Mouse (Mus musculus) ovary, postnatal 14 days (tissue): ENCODE measurements around the gene Dtd2.

ENCODE experiments used
- DNase-seq: peaks from one replicate; pipeline ENCODE4 v3.0.0; 2022; ENCODE audit warnings: low spot score

Gene Dtd2

GRCm38 (mm10) chr12:52005877-52006632 lies at the start of gene Dtd2:
Gene Dtd2 (minus strand): TSS chr12:52006501.
- DNase-seq, result peak; percentile 94

GRCm38 (mm10) chr12:52049324-52049723 lies 43.0 kb upstream of the Dtd2 start:
- DNase-seq, result no peak

DNA sequence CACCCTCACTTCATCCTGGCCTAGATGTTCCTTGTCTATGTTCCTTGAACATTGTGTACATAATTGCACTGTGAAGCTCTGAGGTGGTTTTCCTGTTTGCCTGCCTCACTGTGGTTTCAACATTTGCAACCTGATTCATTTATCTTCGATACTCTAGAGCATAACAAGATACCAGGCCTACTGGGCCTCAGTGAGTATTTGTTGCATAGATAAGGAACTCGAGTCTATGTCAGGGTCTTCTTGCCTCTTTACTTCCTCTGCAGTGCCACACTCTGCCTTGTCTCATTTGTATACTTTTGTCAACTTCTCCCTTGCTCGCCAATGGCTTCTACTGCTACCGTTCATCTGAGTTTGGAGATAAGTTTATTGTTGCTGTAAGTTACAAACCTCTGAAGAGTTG lies 40.1 kb upstream of the Dtd2 start:
- no peak for DNase-seq

DNA sequence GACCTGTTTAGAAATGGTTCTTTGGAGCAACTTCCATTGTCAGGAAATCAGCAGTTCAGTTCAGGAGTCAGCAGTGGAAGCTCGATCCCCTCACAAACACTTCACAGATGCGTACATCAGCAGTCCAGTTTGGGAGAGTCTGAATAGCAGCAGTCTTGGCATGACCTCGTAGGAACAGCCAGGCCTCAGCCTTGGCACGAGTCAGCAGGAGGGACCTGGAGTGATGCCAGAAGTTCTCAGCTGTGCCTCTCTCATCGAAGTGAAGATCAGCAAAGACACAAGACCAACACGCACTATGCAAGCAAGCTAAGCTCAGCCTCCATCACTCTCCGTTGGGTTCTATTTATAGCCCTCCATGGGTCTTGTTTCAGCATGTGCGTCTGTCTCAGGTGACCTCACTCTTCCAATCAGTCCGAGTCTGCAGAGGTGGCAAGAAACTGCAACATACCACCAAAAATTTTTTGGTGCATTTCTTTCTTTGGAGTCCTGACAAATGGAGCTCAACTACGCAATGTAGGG lies 36.6 kb upstream of the Dtd2 start:
- no peak for DNase-seq

DNA sequence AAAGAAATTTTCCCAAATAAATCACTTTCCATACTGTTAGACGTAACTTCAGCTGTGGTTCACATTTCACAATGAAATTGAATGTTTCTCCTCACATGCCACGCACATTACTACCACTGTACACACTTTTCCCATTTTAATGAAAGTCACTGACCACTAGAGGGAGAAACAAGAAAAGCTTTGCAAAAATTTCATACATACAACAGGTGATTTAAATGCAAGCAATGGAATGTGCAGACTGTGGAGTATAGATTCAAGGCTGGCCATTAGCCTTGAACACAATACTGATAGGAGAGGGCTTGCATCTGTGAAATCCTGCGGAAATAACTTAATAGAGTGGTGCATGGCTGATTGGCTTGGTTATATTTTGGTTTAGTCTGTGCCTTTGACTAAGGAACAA lies 32.1 kb upstream of the Dtd2 start:
- no peak for DNase-seq

GRCm38 (mm10) chr12:52034956-52035355 lies 28.7 kb upstream of the Dtd2 start:
- DNase-seq, result no peak

- no peak for DNase-seq
Measured at GRCm38 (mm10) chr12:52032276-52032675, 26.0 kb upstream of the Dtd2 start.

- DNase-seq, result no peak
Measured at GRCm38 (mm10) chr12:52027963-52028362, 21.7 kb upstream of the Dtd2 start, which contains the start of gene Gpr33. Gene Gpr33 (minus strand): TSS chr12:52028063.

- no peak for DNase-seq
Measured at GRCm38 (mm10) chr12:52014494-52015029, 8.3 kb upstream of the Dtd2 start.

DNA sequence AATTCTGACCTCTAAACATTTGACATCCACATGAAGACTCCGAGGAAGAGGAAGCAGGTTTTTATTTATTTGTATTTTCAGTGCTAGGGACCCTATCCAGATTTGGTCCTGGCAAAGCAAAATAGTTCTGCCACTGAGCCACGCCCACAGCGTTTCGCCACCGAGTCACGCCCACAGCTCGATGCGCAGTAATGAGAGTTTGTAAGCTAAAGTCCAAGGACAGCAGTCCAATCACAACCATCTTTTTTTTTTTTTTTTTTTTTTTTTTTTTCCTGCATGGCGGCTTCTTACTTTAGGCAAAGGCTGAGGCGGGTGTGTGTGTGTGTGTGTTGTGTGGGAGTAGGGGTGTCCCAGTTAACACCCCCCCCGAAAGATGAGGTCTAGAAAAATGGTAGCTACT lies 7.7 kb upstream of the Dtd2 start:
- DNase-seq, result no peak

DNA sequence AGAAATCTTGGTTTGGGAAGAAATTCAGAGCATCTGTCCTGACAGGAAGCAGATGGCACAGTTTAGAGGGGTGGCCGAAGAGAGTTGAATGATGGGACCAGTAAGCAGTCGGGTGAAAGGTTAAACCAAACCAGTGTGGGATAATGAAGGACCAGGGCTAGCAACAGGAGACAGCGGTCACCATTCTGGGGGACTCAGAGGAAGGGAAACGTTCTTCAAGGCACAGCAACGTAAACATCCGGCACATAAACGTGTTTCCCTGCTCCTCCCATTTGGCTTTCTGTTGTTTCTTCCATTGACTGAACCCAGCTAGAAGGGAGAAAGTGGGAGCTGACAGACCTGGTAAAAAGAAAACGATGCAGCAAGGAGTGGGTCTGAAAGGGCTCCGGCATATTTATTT lies 7.0 kb upstream of the Dtd2 start:
- DNase-seq, result no peak

- DNase-seq, result no peak
Measured at GRCm38 (mm10) chr12:52012159-52012558, 5.9 kb upstream of the Dtd2 start.

DNA sequence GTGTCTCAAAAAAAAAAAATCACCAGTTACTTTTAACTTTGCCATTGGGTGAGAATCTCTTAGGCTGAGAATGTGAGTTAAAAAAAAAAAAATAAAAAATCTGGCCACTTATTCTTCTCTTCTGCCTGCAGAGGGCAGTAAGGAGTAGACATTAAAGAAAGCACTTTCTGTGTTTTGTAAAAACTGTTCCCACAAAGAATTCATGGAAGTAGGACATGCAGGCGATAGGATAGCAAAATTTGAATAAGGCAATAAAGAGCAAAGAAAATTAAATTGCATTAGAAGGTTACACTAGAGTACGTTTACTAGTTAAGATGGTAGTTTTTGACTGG lies 4.3 kb upstream of the Dtd2 start:
- DNase-seq, result no peak

- DNase-seq, result no peak
Measured at GRCm38 (mm10) chr12:52009928-52010629, 3.8 kb upstream of the Dtd2 start.

DNA sequence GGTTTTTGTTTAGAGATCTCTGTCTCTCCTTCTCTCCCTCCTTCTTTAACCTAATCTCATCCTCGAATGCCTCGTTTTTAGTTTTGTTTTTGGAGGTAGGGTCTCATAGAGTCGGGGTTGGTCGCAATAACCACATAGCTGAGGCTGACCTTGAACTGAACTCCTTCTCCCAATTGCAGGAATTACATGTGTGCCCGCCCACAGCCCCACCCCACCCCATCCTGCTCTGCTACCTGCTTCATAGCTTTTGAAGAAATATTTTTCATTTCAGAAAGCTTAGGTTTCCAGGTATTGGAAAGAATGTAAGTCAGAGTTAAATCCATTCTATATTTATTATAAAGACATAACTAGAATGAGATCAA lies 313 bp upstream of the Dtd2 start:
- DNase-seq, result no peak

- DNase-seq, result no peak
Measured at GRCm38 (mm10) chr12:52002746-52003145, 3.6 kb downstream of the Dtd2 start.

- peak; percentile 52 for DNase-seq
Measured at GRCm38 (mm10) chr12:52001544-52001943, 4.8 kb downstream of the Dtd2 start.

- DNase-seq, result no peak
Measured at GRCm38 (mm10) chr12:51998366-51998932, 7.9 kb downstream of the Dtd2 start.

GRCm38 (mm10) chr12:51995738-51996536 lies 10.4 kb downstream of the Dtd2 start:
- no peak for DNase-seq

DNA sequence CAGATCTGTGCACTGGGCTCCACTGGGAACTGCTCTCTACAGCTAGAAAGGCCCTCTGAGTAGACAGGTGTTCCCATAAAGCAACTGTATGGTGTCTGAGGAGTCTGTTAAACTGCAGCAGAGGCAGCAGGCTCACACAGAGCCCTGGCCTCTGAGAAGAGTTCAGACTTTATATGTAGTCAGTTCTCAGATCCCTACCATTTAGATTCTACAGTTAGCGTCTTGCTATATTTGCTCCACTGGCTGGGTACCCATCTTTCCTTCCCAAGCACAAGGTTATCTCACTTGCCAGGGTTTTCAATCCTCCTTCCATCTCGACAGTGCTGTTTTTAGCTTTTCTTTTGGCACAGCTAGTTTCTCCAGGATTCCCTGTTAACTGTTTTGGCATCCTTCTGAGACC lies 15.7 kb downstream of the Dtd2 start:
- no peak for DNase-seq

DNA sequence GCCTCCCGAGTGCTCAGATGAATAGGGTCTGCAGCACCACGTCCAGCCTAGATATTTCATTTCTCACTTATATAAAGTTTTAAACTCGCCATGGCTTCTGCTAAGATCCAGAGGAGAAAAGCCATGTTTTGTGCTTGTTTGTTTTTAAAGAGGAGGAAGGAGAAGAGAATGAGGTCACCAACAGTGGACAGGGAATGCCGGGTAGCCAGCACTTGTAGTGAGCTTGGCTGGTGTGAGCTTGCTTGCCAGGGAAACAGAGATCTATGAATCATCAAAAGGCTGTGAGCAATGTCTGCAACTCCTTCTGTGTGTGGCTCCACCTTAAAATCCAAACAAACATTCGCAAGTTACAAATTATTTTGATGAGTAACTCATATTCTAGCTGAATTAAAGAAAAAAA lies 17.8 kb downstream of the Dtd2 start:
- DNase-seq, result no peak

- no peak for DNase-seq
Measured at GRCm38 (mm10) chr12:51985826-51986225, 20.5 kb downstream of the Dtd2 start.
